Mouse (Mus musculus): ENCODE results near the gene Rfx4. TPM values are rescaled to one million over a fixed set of nuclear protein-coding genes. Genes with fewer than 3 reads are reported as not detected.
A peak's percentile ranks its signal among the peaks of the same experiment; 100 is the strongest.

Rfx4 gene
- polyA plus RNA-seq, 1 experiment from 2014 or later = not detected

DNA sequence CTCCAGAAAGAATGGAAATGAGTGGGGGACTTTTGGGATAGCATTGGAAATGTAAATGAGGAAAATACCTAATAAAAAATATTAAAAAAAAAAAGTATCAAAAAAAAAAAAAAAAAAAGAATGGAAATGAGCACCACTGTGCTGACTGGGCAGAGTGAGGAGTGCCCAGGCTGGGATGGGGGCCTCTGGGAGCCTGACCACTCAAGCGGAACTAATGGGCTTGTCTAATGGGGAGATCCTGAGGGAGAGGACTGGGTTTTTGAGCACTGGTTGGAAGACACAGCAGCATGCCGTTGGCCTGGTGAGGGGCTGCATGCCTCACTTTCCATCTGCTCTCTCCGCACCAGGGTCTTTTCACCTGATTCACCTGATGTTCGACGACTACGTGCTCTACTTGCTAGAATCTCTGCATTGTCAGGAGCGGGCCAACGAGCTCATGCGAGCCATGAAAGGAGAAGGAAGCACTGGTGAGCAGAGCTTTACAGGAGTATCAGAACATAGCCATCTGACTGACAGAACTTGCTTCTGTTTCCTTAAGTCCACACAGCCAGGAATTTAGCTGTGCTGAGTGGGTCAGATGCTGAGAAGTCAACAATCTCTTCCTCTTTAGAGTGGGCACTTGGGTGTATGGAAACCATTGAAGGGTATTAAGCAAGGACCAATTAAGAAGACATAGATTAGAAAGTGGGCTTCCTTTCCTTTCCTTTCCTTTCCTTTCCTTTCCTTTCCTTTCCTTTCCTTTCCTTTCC is 124.1 kb downstream of the Rfx4 start:
- Histone ChIP-seq H3K36me3 (no peaks in the 10 kb centered on the region), H3K27me3 (no peaks in the 10 kb centered on the region; the same call in 1 of the 2 replicates), H3K4me3 (replicated peaks) (no peak overlapping the region), H3K9me3 (replicated peaks) (no peaks in the 10 kb centered on the region), H3K27ac (no peak overlapping the region), H3K9ac (no peak overlapping the region), H3K4me1 (replicated peaks) (no peaks in the 10 kb centered on the region), H3K4me2 (no peak overlapping the region)
- no peak for ATAC-seq (ENCODE audit: low read depth)
- no peak for DNase-seq
- 55% methylated on average over 9 of the region's 9 CpGs for WGBS (ENCODE audit: insufficient replicate concordance)

DNA sequence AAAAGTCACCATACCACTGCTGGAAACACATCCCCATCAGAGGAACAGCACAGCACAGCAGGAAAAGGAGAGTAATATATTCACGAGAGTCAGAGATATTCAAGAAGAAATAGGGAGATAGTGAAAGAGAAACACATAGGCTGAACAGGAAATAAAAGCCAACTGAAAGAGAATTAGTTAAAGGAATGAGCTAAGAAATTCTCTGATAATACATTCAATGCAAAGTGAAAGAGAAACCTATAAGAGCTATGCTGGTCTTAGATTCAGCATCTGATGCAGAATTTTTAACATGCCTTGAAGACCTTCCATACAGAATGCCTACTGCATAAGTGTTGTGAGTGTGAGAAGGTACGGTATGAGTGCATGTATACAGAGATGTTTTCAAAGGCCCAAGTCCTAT is 126.7 kb downstream of the Rfx4 start:
- WGBS (ENCODE audit: insufficient replicate concordance) = 65% methylated on average over 2 of the region's 2 CpGs
- Histone ChIP-seq H3K9ac (no peak overlapping the region), H3K4me3 (replicated peaks) (no peak overlapping the region), H3K36me3 (no peaks in the 10 kb centered on the region), H3K4me2 (no peak overlapping the region), H3K9me3 (replicated peaks) (no peaks in the 10 kb centered on the region), H3K27ac (no peak overlapping the region), H3K27me3 (no peaks in the 10 kb centered on the region; the same call in 1 of the 2 replicates), H3K4me1 (replicated peaks) (peaks cover 14% of the 10 kb centered on the region; the same call in 1 of the 2 replicates)
- no peak for DNase-seq
- ATAC-seq (ENCODE audit: low read depth) = no peak

DNA sequence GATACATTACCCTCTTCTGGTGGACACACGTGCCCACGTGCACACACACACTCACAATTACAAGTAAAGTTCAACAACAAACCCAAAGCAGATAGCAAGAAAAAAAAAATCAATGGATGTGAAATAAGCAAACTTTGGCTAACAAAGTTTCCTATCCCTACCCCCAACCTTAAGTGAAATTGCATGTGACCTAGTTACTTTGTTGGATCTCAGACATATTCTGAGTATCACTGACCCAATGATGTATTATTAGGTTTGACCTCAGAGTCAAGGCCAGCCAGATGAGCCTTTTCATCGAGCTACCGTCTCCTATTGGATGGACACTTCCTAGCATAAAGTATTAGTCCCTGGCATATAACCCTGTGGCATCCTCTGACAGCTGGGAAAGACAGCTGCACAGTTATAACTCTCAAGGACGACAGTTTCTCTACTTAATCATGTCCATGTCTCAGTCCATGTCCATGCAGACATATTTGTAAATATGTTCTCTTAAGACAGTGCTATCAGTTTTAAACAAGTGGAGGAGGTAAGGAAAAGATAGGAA is 129.6 kb downstream of the Rfx4 start:
- Histone ChIP-seq H3K9ac (no peak overlapping the region), H3K27ac (no peak overlapping the region), H3K4me2 (0 out of 2 replicates have a peak overlapping the region, but pooled peaks have one; percentile 11), H3K27me3 (no peaks in the 10 kb centered on the region), H3K4me1 (replicated peaks) (peaks cover 14% of the 10 kb centered on the region; the same call in 1 of the 2 replicates), H3K9me3 (replicated peaks) (no peaks in the 10 kb centered on the region), H3K4me3 (replicated peaks) (no peak overlapping the region), H3K36me3 (no peaks in the 10 kb centered on the region)
- DNase-seq (no peak), ATAC-seq (ENCODE audit: low read depth) (no peak; the same call in 1 of the 2 replicates)
- 53% methylated on average over 5 of the region's 5 CpGs for WGBS (ENCODE audit: insufficient replicate concordance)

DNA sequence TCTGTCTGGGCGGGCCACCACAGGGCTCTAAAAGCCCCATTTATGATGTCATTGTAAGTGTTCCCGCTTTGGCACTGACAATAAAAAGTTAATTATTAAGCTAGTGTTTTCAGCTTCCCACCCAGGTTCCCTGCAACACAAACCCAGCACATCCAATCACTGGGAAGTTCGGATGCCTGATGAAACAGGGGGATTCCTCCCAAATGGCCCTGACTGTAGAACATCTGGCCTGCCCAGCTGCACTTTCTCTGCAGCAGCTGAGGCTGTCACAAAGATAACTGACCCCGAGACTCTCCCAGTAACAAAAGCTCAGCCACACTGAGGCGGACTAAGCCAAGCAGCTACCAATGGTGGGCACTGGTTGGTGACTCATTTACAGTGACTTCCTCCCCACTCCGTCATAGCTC is 130.4 kb downstream of the Rfx4 start:
- Histone ChIP-seq H3K27me3 (no peaks in the 10 kb centered on the region), H3K27ac (no peak overlapping the region), H3K4me1 (replicated peaks) (peaks cover 14% of the 10 kb centered on the region; the same call in 1 of the 2 replicates), H3K4me3 (replicated peaks) (no peak overlapping the region), H3K9ac (no peak overlapping the region), H3K4me2 (peak overlapping the region; percentile 14; the same call in 1 of the 2 replicates), H3K36me3 (no peaks in the 10 kb centered on the region), H3K9me3 (replicated peaks) (no peaks in the 10 kb centered on the region)
- ATAC-seq (ENCODE audit: low read depth) (peak; percentile 78), DNase-seq (no peak)
- 21% methylated on average over 6 of the region's 6 CpGs for WGBS (ENCODE audit: insufficient replicate concordance)

DNA sequence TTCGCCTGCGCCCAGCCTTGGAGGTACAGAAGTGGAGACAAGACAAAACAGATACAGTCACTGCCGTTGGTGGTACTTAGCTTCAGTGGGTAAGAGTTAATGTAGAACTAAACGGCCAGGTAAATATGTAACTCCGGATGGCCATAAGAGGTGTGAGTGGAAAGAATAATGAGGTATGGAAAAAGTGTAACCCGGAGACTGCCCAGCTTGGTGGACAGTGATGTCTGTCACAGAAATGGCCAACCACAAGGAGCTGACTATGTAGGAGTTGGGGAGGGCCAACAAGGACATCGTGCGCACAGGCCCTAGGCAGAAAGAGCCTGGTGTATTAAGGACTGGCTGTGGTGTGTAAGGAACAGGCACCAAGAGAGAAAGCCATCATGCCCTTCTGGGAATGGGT is 130.9 kb downstream of the Rfx4 start:
- no peak for DNase-seq
- no peak overlapping the region for H3K27ac ChIP-seq

DNA sequence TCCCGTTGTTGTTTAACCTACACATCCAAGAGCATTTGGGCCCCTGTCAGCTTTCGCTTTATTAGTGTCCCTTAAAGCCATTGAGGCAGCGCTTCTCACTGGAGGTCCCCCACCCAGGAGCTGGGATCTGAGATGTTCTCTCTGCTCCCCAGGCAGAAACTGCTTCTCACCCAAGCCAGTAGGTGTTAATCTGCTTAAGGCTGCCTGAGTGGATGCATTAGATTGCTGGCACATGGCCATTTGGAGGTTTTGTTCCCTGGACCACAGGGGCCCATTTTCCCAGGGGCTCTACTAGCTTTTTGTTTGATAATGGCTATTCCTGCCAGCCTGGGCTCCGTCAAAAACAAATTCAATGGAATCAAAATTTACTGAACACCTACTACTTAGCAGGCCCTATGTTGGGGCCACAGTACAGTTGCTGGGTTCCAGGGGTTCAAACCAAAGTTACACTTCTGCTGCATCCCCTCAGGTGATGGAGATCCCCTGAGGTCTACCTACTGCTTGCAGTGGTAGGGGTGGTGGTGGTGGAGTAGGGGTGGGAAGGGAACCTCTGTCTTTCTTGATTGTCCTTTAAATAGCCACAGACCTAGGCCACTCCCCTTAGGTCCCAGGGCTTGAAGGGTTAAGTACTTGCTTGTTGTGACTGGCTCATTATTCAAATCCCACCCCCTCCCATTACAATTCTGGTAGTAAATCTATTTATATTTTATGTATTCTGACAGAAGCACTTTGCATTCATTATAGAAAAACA is 133.4 kb downstream of the Rfx4 start:
- no peaks in the 10 kb centered on the region for H3K9me3 ChIP-seq (replicated peaks)
- peaks cover 14% of the 10 kb centered on the region; the same call in 1 of the 2 replicates for H3K4me1 ChIP-seq (replicated peaks)
- no peaks in the 10 kb centered on the region for H3K27me3 ChIP-seq
- WGBS (ENCODE audit: insufficient replicate concordance) = 59% methylated on average over 4 of the region's 4 CpGs
- H3K27ac ChIP-seq = no peak overlapping the region
- H3K4me3 ChIP-seq (replicated peaks) = no peak overlapping the region
- ATAC-seq (ENCODE audit: low read depth) (no peak), DNase-seq (no peak)
- H3K9ac ChIP-seq = no peak overlapping the region
- H3K36me3 ChIP-seq = no peaks in the 10 kb centered on the region
- H3K4me2 ChIP-seq = no peak overlapping the region

More for the DNA sequence above, 130.9 kb downstream of the Rfx4 start:
- Histone ChIP-seq H3K9me3 (replicated peaks) (no peaks in the 10 kb centered on the region), H3K9ac (no peak overlapping the region), H3K4me1 (replicated peaks) (peaks cover 14% of the 10 kb centered on the region; the same call in 1 of the 2 replicates), H3K4me2 (peak overlapping the region; percentile 14; the same call in 1 of the 2 replicates), H3K36me3 (no peaks in the 10 kb centered on the region), H3K27me3 (no peaks in the 10 kb centered on the region), H3K4me3 (replicated peaks) (no peak overlapping the region)
- ATAC-seq (ENCODE audit: low read depth) = 0 out of 2 replicates have a peak, but pooled peaks have one; percentile 24
- WGBS (ENCODE audit: insufficient replicate concordance) = 66% methylated on average over 8 of the region's 8 CpGs

DNA sequence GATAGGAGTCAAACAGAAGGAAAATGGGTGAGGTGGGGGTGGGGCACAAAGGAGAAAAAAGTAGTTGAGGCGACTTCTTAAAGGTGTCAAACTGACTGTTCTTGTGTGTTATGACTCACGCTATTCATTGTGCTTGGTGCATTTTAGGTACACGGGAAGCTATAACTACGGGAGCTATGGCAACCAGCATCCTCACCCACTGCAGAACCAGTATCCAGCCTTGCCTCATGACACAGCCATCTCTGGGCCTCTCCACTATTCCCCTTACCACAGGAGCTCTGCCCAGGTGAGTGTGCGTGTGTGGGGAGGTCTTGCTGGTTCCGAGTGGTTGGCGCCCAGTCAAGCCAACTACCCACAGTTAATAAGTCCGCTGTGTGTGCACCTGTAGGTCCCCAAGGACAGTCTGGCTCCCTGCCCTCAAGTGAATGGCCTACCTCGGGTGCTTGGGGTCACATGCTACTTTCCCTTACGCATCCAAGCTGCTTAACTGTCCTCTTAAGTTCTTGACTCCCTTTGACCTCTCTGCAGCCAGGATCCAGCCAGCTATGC is 140.0 kb downstream of the Rfx4 start:
- no peak overlapping the region for H3K4me3 ChIP-seq (replicated peaks)
- H3K27ac ChIP-seq = no peak overlapping the region
- H3K27me3 ChIP-seq = no peaks in the 10 kb centered on the region
- H3K9ac ChIP-seq = no peak overlapping the region
- no peak for DNase-seq
- no peaks in the 10 kb centered on the region for H3K9me3 ChIP-seq (replicated peaks)
- H3K4me1 ChIP-seq (replicated peaks) = peaks cover 26% of the 10 kb centered on the region
- whole genome bisulfite sequencing (ENCODE audit: insufficient replicate concordance) = 72% methylated on average over 10 of the region's 10 CpGs
- H3K4me2 ChIP-seq = no peak overlapping the region
- H3K36me3 ChIP-seq = no peaks in the 10 kb centered on the region
- ATAC-seq (ENCODE audit: low read depth) = no peak

DNA sequence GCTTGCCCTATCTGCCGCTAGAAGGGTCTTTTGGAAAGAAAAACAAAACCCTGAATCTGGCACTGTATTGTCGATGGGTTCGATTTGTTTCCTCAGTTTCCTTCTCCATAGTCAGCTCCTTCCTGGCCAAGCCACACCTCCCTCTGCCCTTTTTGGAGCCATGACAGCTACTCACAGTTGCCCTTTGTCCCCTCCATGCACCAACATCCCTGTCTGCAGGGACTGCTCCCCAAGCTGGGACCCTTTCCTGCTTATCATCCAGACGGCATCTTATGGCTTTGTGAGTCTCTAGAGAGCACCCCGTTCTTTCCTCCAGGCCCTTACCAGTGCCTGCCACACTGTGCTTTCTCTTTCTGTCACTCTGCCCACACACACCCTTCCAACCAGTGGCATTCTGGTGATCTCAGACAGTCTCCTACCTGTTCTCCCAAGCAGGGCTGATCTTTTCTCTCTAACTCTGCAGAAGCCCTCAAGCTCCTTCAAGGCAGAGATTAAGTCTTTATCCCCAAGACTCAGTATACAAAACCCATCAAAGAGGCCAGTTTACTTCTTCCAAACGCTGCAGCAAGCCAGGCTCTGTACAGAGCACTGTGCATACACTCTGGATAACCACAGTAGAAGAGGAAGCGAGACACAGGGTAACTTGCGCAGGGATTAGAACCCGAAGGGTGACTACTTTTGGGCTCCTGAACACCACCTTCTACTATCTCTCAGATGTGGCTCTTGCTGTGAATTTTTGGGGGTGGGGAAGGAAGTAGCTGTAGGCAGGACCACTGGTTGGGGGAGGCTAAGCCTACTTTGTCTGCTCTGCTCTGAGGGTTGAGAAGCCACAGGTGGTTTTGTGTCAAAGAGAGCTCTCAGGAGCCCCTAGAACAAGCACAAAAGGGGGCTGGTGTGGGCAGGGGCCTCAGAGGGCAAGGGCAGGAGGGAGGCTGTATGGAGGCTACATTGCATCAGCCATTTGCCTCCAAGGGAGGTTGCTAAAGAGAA is 141.4 kb downstream of the Rfx4 start:
- ATAC-seq (ENCODE audit: low read depth) (no peak), DNase-seq (no peak)
- Histone ChIP-seq H3K4me1 (replicated peaks) (peaks cover 26% of the 10 kb centered on the region), H3K27ac (no peak overlapping the region), H3K36me3 (no peaks in the 10 kb centered on the region), H3K27me3 (no peaks in the 10 kb centered on the region), H3K4me2 (no peak overlapping the region), H3K9me3 (replicated peaks) (no peaks in the 10 kb centered on the region), H3K9ac (no peak overlapping the region), H3K4me3 (replicated peaks) (no peak overlapping the region)
- WGBS (ENCODE audit: insufficient replicate concordance) = 36% methylated on average over 9 of the region's 9 CpGs

DNA sequence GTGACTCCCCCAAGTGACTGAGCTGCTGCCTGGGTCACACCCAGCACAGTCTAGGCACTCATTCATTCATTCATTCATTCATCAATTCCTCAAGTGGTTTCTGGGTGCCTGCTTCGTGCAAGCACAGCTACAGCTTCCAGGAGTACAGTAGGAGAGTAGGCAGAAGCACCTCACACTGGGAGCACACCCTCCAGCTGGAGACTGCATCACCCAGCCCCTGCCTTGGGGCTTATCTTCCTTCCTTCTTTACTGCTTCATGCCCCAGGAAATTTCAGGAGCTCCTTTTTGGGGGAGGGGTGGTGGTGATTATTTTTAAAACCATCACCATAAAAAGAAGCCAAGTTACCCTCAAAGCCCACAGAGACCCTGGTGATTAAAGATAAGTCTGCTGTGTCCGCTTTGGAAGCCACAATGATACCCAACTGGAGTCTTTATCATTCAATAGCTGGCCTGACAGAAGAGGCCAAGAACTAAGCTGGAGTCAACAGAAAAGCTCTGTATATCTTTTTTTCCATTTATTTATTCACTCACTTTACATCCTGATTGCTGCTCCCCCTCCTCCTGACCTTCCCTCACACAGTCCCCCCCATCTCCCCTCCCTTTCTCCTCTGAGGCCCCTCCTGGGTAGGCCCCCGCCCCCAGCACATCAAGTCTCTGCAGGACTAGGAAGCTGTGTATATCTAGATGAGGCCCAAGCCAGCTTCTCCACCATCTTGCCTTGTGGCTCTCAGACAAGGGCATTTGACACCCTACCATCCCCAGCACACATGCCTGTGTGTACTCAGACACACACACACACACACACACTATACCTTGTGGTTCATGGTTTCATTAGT is 142.5 kb downstream of the Rfx4 start:
- H3K9me3 ChIP-seq (replicated peaks) = no peaks in the 10 kb centered on the region
- 8% methylated on average over 3 of the region's 3 CpGs for WGBS (ENCODE audit: insufficient replicate concordance)
- H3K27ac ChIP-seq = no peak overlapping the region
- no peak overlapping the region for H3K4me3 ChIP-seq (replicated peaks)
- peaks cover 26% of the 10 kb centered on the region for H3K4me1 ChIP-seq (replicated peaks)
- no peak for DNase-seq
- no peaks in the 10 kb centered on the region for H3K36me3 ChIP-seq
- ATAC-seq (ENCODE audit: low read depth) = peak; percentile 57
- H3K4me2 ChIP-seq = no peak overlapping the region
- H3K27me3 ChIP-seq = no peaks in the 10 kb centered on the region
- H3K9ac ChIP-seq = no peak overlapping the region

DNA sequence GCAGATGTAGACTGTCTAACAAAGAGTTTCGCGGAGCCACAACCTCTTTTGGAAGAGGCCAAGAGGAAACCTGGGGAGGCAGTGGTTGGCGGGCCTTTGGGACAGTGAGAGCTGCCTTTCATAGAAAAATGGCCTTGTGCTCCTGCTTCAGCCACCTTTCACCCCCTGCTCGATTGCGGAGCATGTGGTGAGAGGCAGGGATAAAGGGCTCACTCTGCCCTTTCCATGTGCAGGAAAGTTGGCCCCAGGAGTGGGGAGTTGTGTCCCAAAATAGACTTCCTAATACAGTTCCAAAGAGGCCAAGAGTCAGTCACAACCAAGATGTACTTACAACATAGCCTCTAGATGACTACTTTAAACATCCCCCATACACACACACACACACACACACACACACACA is 145.8 kb downstream of the Rfx4 start:
- no peak for DNase-seq
- 78% methylated on average over 5 of the region's 5 CpGs for WGBS (ENCODE audit: insufficient replicate concordance)

More for the DNA sequence above, 145.8 kb downstream of the Rfx4 start:
- Histone ChIP-seq H3K27me3 (no peaks in the 10 kb centered on the region), H3K9me3 (replicated peaks) (no peaks in the 10 kb centered on the region), H3K9ac (no peak overlapping the region), H3K4me2 (no peak overlapping the region), H3K36me3 (no peaks in the 10 kb centered on the region), H3K27ac (no peak overlapping the region), H3K4me3 (replicated peaks) (no peak overlapping the region), H3K4me1 (replicated peaks) (peaks cover 30% of the 10 kb centered on the region)
- no peak for ATAC-seq (ENCODE audit: low read depth)
